Mouse (Mus musculus) lung, postnatal 0 days (tissue): ENCODE measurements around the gene Col17a1.

Experiments used
- CTCF ChIP-seq: IDR thresholded peaks from 2 replicates; pipeline ENCODE4 v1.5.1; 2016; ENCODE audit warnings: antibody characterized with exemption, mild to moderate bottlenecking
- EP300 ChIP-seq: IDR thresholded peaks from 2 replicates; pipeline ENCODE4 v1.6.1; 2016; ENCODE audit warnings: antibody characterized with exemption, mild to moderate bottlenecking, control low read depth

GRCm38 (mm10) chr19:47725643-47726140 is 33.8 kb upstream of the Col17a1 start:
- TF ChIP-seq CTCF (no peak), EP300 (no peak)
